Mouse (Mus musculus): ENCODE measurements around the gene Sh3bp4.

- TF ChIP-seq POLR2A (IDR thresholded peaks at IDR 0.05; ENCODE audit: borderline replicate concordance, low read depth, low read length) = no peak
- no peak for TF ChIP-seq CTCF (IDR thresholded peaks at IDR 0.05; ENCODE audit: low read depth, low read length)
These were observed 43.5 kb downstream of the Sh3bp4 start for GRCm38 (mm10) chr1:89113731-89114130.

Data from bone marrow macrophage, adult 2 months (primary cell).